Mouse (Mus musculus): Measurements from ENCODE around the gene Thsd4.

- no peak for TF ChIP-seq CTCF (IDR thresholded peaks at IDR 0.05)
- TF ChIP-seq EP300 (IDR thresholded peaks at IDR 0.05), result no peak
Observed at GRCm38 (mm10) chr9:60384751-60385150, 137.1 kb downstream of the Thsd4 start.
